Mouse (Mus musculus) adrenal gland, postnatal 25 days (tissue): ENCODE data around the gene Thoc3. TPM values are rescaled to one million over a fixed set of nuclear protein-coding genes. Genes with fewer than 3 reads are reported as not detected.
"Not testable (repeated sequence)": the region's sequence is repeated elsewhere in the genome, so short reads cannot be mapped to it uniquely, and the experiment has no call there.

ENCODE experiments used
- DNase-seq: peaks from one replicate; pipeline ENCODE4 v3.0.0; 2021; ENCODE audit warnings: mixed read lengths
- long read RNA-seq: library from polyadenylated mRNA; stranded (forward); transcript quantifications from one replicate; pipeline ENCODE4 v2.0.0, GENCODE M21; 2021
- total RNA-seq: library from RNA; stranded (reverse); gene quantifications from 2 replicates; pipeline ENCODE4 v1.2.3, GENCODE M21; 2021

Thoc3 gene
- 39.3 and 52.9 TPM in 2 replicates for total RNA-seq
- long read RNA-seq, transcript Thoc3-201 (6 exons, 2,335 nt) = major isoform, 57 of 63 reads
- long read RNA-seq, partial matches to known transcripts = 1 of 63 reads
- long read RNA-seq, other reads (novel, unspliced or antisense) = 5 of 63 reads

DNA sequence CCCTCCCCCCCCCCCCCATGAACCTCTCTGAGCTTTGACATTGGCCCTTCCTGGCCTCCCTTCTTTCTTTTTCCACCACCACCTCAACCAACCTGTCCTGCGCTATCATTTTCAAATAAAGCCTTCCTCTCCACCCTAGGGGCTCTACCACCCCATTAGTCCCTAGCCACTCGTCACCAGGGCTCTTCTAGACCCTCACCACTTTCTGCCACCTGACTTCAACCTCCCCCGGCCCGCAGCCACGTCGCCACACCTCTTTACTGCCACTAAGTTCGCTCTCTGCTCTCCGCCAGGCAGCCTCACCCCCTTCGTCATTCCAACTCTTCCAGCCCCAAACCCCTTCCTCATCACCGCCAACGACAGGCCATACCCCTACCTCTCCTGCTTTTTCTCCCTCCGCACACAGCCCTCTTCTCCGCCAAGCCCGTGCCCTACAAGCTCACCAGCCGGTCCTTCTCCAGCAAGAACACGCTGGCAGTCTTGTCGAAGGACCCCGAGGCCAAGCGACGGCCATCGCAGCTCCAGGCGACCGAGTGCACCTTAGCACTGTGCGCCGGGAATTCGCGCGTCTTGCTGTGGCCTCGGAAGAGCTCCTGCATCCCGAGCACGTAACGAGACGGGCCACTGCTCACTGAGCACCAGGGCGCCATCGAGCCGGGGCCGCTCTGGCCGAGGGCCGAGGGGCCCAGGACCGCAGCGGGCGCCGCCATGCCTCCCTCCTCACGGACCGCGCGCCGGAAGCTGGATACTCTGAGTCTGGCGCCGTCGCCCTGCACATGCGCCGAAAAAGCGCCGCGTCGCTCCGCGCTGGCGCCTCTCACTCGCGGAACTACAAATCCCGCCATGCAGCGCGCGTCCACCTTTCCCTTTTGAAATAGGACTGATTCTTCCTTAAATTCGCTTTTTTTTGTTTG lies at the start of gene Thoc3:
TSS of gene Thoc3 (minus strand) at position 752 of the 914 bp plus-strand sequence.
- DNase-seq = peak; percentile 92

DNA sequence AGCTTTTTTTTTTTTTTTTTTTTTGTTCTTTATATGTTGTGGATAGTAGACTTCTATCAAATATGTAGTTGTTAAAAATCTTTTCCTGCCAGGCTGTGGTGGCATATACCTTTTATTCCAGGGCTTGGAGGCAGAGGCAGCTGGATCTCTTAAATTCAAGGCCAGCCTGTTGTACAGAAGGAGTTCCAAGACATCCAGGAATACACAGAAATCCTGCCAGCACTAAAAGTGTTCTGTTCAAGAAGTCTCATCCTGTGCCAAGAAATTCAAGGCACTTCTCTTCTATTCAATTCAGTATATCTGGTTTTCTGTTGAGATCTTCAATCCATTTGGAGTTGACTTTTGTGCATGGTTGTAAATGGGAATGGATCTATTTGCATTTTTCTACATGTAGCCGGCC lies 37.3 kb upstream of the Thoc3 start:
- no peak for DNase-seq

DNA sequence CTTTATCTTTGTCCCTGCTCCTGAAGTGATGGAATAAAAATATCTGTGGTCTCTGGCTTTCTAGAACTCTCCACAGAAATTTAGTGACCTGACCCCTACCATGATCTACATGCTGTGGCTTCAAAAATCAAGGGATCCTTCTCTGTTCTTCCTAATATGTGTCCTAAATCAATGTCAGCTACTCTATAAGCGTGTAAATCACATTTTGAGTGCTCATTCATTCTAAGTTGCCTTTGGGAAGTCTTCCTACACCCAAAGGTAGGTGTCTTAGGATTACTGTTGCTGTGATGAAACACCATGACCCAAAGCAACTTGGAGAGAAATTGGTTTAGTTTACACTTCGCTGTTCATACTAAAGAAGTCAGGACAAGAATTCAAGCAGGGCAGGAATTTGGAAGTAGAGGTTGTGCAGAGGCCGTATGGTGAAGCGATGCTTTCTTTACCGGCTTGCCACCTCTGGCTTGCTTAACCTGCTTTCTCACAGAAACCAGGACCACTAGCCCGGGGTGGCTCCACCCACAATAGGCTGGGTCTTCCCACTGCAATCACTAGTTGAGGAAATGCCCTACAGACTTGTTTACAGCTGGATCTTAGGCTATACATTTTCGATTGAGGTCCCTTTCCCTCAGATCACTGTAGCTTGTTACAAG lies 36.1 kb upstream of the Thoc3 start:
- DNase-seq = no peak

DNA sequence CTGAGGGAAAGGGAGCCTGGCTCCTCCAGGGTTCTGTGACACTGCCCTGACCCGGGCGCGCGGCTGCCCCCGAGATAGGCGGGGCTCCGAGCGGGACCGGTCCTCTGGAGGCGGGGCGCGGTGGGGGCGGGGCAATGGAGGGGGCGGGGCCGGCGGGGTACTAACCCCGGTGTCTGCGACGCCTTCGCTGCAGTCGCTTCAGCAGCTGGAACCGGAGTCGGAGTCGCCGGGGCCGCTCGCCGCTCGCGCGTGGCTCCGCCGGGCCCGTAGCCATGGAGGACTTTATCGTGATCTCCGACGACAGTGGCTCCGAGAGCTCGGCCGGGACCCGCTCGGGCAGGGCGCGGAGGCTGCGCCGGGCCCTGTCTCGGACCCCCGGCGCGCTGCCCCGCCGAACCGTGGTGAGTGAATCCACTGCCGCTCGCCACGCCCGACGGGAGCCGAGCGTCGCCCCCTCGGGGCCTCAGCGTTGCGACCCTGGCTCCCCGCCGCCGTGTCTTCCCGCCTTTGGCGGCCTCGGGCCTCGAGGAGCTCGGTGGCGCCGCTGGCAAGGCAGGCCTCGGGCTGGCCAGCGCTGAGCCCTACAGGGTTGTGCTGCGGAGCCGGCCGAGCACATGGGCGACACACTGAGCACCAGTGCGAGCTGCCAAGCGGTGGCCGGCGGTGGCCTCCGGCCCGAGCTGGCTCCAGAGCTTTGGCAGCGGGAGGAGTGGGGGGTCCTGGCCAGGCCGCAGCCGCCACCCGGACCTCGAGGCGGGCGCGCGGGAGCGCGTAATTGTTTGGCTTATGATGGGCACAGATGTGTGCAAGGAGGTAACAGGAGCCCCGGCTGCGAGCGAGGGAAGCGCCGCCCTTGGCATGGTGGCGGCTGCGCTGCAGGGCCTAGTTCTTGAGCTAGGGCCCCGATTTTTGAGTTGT lies 35.2 kb upstream of the Thoc3 start, which contains the start of gene Simc1:
TSS of gene Simc1 (plus strand) at position 176 of the 918 bp plus-strand sequence.
- peak; percentile 90 for DNase-seq

DNA sequence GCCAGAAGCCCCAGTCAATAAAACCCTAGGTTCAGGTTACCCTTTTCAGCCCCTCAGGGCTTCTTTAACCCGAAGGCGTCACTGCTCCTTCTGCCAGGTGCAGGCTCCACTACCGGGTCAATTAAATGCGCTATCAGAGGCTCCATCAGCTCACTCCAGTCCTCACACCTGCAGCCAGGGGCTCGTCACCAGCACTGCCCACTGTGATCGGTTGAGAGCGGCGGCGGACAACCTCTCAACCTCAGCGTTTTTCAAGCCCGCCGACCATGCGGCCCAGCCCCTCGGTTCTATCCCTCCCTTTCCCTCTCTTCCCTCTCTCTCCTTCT lies 34.6 kb upstream of the Thoc3 start:
- DNase-seq = no peak

DNA sequence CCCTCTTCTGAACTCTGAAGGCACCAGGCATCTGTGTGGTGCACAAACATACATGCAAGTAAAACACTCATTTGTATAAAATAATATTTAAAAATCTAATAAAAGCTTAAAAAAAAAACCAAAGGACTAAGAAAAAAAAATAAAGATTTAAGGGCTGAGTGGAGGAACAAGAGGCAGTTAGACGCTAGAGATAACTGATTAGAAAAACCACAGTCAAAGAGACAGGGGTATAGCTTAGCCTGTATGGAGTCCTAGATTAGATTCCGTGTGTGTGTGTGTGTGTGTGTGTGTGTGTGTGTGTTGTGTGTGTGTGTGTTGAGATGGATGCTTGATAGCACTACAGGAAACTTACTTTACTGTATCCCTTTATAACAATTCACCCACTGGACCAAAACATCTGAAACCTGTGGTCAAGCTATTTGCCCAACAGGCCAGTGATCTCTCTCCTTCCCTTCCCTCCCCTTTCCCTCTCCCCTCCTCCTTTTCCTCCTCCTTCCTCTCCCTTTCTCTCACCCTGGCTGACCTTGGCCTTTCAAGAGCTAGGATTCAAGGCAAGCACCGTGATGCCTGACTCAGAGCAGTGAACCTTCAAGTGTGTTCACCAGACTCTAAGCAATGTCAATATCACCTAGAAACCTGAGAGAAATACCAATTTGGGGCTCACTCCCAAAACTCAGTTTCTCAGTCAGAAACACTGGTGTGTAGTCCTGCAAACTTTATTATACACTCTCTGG lies 33.5 kb upstream of the Thoc3 start:
- DNase-seq = no peak

DNA sequence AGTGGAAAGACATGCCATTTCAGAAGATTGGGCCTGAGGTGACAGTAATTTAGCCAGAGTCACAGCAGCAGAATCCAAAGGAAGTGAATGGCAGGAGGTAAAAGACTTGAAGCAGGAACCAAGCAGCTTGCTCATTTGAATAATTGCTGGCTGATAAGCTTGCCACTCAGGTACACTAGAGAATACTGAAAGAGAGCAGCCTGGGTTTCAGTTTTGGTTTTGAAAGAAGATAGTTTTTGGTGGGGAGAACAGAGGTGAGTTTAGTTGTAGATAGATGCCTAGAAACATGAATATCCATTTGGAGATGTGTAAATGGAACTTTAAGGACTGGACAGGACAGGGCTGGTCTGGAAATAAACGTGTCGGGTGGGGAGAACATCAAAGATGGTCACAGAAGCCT lies 32.7 kb upstream of the Thoc3 start:
- DNase-seq = no peak

DNA sequence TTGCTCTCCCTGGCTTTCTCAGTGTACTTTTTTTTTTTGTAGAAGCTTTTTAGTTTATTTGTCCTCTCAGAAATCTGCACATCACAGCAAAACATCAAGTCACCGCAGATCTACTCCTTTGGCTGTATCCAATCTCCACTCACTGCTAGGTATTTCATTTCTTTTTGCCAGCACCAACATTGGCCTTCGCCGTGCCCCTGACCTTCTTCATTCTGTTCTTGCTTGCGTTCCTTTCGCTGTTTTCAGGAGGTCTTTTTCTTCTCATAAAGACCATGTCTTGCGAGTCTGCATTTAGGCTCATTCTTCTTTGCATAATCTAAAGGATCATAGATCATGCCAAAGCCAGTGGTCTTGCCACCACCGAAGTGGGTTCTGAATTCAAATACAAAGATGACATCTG lies 30.9 kb upstream of the Thoc3 start:
- not testable (repeated sequence) for DNase-seq

DNA sequence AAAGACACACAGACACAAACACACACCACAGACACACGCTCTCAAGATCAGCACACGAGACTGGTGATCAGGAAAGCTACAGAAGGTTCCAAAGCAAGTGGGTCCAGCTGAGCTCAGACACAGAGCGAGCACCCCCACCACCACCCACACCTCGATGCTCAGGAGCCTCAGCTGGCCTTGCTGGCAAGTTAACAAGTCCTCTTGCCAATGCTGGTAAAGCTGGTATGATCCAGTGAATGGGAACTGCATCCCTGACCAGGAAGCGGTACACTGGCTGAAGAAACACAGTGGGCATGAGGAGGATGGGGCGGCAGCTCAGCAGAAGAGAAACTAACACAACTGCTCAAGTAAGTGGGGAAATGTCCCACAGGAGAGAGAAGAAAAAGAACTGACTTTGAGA lies 22.7 kb upstream of the Thoc3 start:
- DNase-seq = no peak

DNA sequence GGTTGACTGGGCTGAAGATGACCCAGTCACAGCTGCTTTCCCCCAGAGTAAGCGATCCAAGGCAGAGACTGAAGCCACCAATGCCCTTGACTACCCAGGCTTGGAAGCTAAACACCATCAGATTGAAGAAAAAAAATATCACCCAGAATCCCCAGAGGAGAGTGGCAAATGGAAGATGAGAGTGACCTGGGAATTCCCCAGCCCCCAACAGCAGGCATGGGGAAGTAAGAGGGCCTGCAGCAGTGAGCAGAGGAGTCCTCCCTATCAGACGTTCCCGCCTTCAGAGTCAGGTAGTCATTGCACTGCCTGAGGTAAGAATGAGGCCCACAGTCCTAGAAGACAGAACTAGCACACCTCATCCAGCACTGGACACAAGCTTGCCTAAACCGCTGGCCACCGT lies 21.8 kb upstream of the Thoc3 start:
- DNase-seq = no peak

DNA sequence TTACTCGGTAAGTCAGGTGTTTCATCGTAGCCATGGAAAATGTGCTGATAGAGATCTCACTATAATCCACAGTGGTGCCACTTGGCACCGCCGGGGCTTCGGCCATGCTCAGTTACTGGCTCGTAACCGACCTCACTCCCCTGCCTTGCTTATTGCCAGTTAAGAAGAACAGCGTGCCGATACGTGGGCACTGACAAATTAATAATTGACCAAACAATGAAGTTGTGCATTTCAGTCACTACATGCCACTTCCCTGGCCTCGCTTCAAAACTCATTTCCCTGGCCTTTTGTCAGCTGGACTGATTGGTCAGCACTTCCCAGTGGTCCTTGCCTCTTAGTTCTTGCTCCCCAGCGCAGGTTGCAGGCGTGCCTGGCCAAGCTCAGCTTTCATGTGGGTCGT lies 12.8 kb upstream of the Thoc3 start:
- DNase-seq = no peak

DNA sequence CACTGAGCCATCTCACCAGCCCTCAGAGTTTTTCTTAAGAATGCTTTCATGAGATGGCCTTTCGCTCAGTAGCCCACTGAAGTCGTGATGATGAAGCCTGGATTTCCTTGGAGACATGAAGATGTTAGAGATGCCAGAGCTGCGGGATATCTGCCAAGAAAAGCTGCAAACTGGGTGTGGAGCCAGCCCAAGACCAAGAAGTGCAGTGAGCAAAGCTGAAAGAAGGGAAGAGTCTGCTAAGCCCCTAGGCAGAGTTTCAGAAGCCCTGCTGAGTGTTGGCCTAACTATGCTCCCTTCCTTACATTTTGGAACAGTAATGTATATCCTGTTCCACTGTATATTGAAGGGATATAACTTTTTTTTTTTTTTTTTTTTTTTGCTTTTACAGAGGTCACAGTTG lies 10.6 kb upstream of the Thoc3 start:
- DNase-seq = no peak

DNA sequence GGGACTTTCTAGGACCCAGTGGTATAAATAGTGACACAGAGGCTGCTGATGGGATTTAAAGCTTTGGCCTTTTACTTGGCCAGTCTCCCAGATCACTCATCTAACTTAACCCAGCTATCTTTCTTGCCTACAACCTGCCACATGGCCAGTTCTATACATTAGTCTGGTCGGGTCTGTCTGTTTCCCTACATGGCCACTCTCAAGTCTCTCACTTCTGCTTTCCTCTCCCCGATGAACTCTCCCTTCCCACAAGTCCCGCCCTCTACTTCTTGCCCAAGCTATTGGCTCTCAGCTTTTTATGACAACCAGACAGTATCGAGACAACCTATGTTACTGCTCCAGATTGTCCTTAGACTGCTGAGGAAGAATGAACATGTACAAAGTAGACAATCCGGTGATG lies 7.1 kb upstream of the Thoc3 start:
- no peak for DNase-seq

DNA sequence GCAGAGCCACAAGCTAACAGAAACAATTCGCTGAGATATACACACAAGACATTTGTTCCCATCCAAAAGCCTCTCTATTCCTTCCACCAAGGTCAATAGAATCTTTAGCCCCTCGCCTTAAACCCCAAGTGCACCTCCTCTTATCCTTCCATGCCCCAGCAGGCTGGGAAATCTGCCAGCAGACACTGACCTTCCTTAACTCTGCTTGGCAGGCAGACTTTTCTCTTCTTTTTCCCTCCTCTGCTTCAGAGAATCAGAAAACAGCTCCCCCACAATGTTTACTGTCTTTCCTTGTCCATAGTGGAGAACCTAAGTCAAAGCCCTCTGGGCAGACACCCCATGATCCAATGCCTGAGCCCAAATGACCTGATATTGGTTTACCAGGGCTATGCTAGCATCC lies 6.3 kb upstream of the Thoc3 start:
- DNase-seq = peak; percentile 9

DNA sequence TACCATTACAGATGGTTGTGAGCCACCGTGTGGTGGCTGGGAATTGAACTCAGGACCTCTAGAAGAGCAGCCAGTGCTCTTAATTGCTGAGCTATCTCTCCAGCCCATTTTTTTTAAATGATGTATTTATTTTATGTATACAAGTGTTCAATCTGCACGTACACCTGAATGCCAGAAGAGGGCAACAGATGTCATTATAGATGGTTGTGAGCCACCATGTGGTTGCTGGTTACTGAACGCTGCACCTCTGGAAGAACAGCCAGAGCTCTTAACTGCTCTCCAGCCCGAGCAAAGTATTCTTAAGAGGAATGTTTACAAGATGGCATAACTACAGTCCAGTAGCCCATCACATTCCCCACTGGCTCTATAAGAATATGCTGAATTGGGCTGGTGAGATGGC lies 3.3 kb upstream of the Thoc3 start:
- DNase-seq = no peak

DNA sequence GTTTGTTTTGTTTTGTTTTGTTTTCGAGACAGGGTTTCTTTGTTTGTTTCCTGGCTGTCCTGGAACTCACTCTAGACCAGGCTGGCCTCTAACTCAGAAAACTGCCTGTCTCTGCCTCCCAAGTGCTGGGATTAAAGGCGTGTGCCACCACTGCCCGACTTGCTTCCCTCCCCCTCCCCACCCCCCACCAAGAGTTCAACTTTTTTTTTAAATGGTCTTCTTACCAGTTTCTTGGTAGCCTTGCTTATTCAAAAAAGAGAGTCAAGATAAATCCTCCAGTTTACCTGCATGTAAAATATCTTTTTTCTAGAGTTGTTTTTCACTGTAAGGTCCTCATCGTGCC lies 334 bp upstream of the Thoc3 start:
- DNase-seq = no peak

DNA sequence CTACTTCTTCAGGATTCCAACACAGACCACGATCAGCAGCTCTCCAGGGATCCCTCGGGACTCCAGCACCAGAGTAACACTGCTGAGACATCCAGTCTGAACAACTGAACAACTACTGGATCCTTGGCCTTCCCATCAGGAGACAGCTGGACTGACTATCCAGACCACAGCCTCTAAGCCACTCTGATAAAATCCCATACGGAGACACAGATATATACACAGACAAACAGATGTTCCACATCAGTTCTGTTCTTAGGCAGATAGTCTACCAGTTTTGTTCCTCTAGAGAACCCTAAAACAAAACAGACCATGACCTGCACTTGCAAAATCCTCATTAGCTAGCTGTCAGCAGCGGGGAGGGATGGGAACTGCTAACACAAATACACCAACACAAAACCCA lies 9.4 kb downstream of the Thoc3 start:
- DNase-seq = no peak

DNA sequence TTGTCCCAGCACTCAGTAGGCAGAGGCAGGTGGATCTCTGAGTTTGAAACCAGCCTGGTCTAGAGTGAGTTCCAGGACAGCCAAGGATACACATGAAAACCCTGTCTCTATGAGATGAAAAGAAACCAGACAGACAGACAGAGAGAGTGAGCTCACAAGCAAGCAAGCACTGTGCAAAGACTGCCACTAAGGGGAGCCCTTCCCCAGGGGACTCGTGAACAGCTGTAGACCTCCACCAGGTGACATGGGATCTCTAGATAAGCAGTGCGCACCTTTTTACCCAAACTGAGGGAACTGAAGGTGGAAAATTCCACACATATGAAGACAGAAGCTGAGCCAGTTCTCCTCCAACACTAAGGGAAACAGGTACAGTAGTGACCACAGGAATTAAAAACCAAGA lies 11.6 kb downstream of the Thoc3 start:
- DNase-seq = peak; percentile 10

DNA sequence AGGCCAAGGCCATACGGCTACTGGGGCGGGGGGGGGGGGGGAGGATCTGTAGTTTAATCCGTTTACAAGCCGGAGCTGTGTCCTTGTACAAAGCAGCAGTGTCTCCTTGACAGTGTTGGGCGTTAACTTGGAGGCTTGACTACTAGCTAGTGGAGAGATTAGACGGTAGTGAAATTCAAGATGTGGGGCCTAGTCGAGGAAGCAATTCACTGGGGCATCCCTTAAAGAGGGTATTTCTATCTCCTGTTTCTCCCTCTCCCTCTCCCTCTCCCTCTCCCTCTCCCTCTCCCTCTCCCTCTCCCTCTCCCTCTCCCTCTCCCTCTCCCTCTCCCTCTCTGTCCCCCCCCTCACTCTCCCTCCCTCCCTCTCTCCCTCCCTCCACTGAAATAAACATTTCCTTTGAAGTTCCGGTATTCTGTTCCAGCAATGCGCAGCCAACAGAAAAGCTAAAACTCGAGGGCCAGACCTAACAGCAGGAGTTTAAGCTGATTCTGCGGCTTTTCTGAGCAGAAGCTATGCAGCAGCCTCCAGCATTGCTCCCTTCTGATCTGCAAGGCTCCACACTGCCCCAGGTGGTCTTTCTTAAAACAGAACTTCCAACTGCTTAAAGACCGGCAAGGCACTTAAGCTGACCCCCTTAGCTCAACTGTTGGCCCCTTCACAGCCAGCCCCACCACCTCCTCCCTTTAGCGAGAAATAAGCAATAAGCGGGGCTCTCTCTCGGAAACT lies 21.0 kb downstream of the Thoc3 start:
- DNase-seq = no peak

DNA sequence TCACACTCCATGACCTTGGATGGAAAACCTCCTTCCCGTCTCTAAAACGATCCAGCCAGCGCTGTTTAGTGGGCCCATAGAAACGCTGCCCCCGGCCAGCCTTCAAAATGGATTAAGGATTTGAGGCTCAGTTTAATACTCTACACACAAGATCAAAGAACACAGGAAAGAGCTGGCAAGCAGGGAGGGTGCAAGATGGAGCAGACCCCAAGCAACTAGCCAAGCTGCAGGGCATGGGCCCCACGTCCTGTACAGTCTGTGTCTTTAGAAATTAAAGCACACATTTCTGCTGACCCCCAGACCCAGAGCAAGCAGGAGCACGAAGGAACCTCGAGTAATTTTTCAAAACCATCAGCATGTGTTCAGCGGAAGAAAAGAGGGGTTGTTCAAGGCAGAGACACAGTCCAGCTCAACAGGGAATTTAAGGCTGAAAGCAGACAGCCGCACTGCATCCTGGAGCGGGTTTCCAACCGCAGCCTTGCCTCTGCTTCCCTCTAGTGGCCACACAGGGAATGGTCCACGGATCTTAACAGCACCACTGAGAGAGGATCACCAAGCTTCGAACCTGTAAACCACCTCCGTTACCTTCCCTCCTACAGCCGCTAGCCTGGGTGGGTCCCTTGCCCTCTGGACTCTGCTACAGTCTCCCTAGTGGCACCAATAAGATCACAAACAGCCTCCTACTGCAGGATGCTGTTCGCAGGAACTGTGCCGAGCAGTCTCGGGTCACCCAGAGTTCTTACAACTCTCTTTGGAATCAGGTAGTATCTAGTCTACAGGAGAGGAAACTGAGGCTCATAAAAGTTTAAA lies 21.8 kb downstream of the Thoc3 start:
- peak; percentile 78 for DNase-seq
